Mouse (Mus musculus) neutrophil, adult 5-6 weeks (primary cell): ENCODE data around the gene Khk. TPM values are rescaled to one million over a fixed set of nuclear protein-coding genes. Genes with fewer than 3 reads are reported as not detected.

Experiments used
- ATAC-seq: fragments of 151-379, 151-347 bp; 2 replicates; pipeline ENCODE4 v1.8.0; 2017; ENCODE audit warnings: mild to moderate bottlenecking, moderate TSS enrichment; ENCODE audit not compliant: insufficient number of reproducible peaks, poor library complexity, low FRiP score, severe bottlenecking; ENCODE audit errors: extremely low read depth
- total RNA-seq: library from RNA; stranded (forward); fragments of 200-1000 nt; gene quantifications from 2 replicates; pipeline ENCODE4 v1.2.3, GENCODE M21; 2017

The Khk gene
- total RNA-seq, 1 experiment from 2014 or later: 28.2 TPM

- peak; percentile 59; the same call in 1 of the 2 replicates for ATAC-seq
Observed at GRCm38 (mm10) chr5:30930121-30930520, 8.9 kb downstream of the Khk start.

- no peak for ATAC-seq
Observed at GRCm38 (mm10) chr5:30930846-30931245, 9.6 kb downstream of the Khk start.

- ATAC-seq: no peak
Observed at GRCm38 (mm10) chr5:30931378-30931777, 10.1 kb downstream of the Khk start.

GRCm38 (mm10) chr5:30933705-30934104 is 12.5 kb downstream of the Khk start:
- ATAC-seq: no peak

GRCm38 (mm10) chr5:30934725-30935461 is 13.7 kb downstream of the Khk start:
- no peak for ATAC-seq

GRCm38 (mm10) chr5:30943004-30943403 is 21.8 kb downstream of the Khk start:
- no peak for ATAC-seq

GRCm38 (mm10) chr5:30944344-30944743 is 23.1 kb downstream of the Khk start:
- no peak for ATAC-seq

GRCm38 (mm10) chr5:30944956-30945781 is 23.9 kb downstream of the Khk start, which contains the start of gene Cgref1:
Cgref1 (minus strand) TSS chr5:30945591.
- no peak for ATAC-seq

- ATAC-seq: no peak
Observed at GRCm38 (mm10) chr5:30948620-30949019, 27.4 kb downstream of the Khk start.

- ATAC-seq: peak; percentile 72
Observed at GRCm38 (mm10) chr5:30949654-30950326, 28.6 kb downstream of the Khk start.

GRCm38 (mm10) chr5:30950451-30950850 is 29.2 kb downstream of the Khk start:
- ATAC-seq: no peak

- no peak for ATAC-seq
Observed at GRCm38 (mm10) chr5:30950922-30951321, 29.7 kb downstream of the Khk start.

- ATAC-seq: no peak
Observed at GRCm38 (mm10) chr5:30951706-30952105, 30.5 kb downstream of the Khk start.

GRCm38 (mm10) chr5:30952551-30952950 is 31.3 kb downstream of the Khk start:
- no peak for ATAC-seq

GRCm38 (mm10) chr5:30954065-30954464 is 32.8 kb downstream of the Khk start:
- no peak for ATAC-seq

- ATAC-seq: no peak
Observed at GRCm38 (mm10) chr5:30954556-30954955, 33.3 kb downstream of the Khk start.

- ATAC-seq: no peak
Observed at GRCm38 (mm10) chr5:30955751-30956150, 34.5 kb downstream of the Khk start.

GRCm38 (mm10) chr5:30957891-30958290 is 36.7 kb downstream of the Khk start:
- ATAC-seq: no peak

GRCm38 (mm10) chr5:30959198-30959854 is 38.1 kb downstream of the Khk start:
- no peak for ATAC-seq
